Mouse (Mus musculus) intestine, postnatal 0 days (tissue): ENCODE data around the gene Cenpm. TPM values are rescaled to one million over a fixed set of nuclear protein-coding genes. Genes with fewer than 3 reads are reported as not detected.

Experiments
- ATAC-seq: fragments of 200-750 bp; cut with Nextera tagmentation; 2 replicates; pipeline ENCODE4 v1.8.0; 2017; ENCODE audit warnings: mild to moderate bottlenecking, moderate TSS enrichment, moderate library complexity
- H3K27ac ChIP-seq: fragments of 300-500 bp; sonication (generic); 2 replicates; pipeline ENCODE4 v1.5.1; 2014; ENCODE audit warnings: mild to moderate bottlenecking, low read depth, low read length, moderate library complexity
- H3K27me3 ChIP-seq: fragments of 300-500 bp; sonication (generic); replicated peaks from 2 replicates; pipeline ENCODE4 v1.6.1; 2014; ENCODE audit warnings: low read length, mixed read lengths; ENCODE audit not compliant: control insufficient read depth, insufficient read depth
- H3K36me3 ChIP-seq: fragments of 300-500 bp; sonication (generic); 2 replicates; pipeline ENCODE4 v1.6.1; 2014; ENCODE audit warnings: mild to moderate bottlenecking, moderate library complexity; ENCODE audit not compliant: control insufficient read depth, insufficient read depth
- H3K4me1 ChIP-seq: fragments of 300-500 bp; sonication (generic); replicated peaks from 2 replicates; pipeline ENCODE4 v1.6.1; 2014; ENCODE audit warnings: antibody characterized with exemption, low read length, mixed read lengths; ENCODE audit not compliant: control insufficient read depth, insufficient read depth
- H3K4me2 ChIP-seq: fragments of 300-500 bp; sonication (generic); replicated peaks from 2 replicates; pipeline ENCODE4 v1.6.1; 2014; ENCODE audit warnings: low read depth, mild to moderate bottlenecking, moderate library complexity
- H3K4me3 ChIP-seq: fragments of 300-500 bp; sonication (generic); 2 replicates; pipeline ENCODE4 v1.5.1; 2014; ENCODE audit warnings: low read depth, low read length
- H3K9ac ChIP-seq: fragments of 300-500 bp; sonication (generic); 2 replicates; pipeline ENCODE4 v1.6.1; 2014; ENCODE audit warnings: mild to moderate bottlenecking, low read depth, low read length
- H3K9me3 ChIP-seq: fragments of 300-500 bp; sonication (generic); 2 replicates; pipeline ENCODE4 v1.6.1; 2016; ENCODE audit warnings: mixed run types; ENCODE audit not compliant: control insufficient read depth
- CTCF ChIP-seq: sonication (generic); IDR thresholded peaks from 2 replicates; pipeline ENCODE4 v1.5.1; 2016; ENCODE audit warnings: low read depth, mild to moderate bottlenecking, control low read depth, antibody characterized with exemption, moderate library complexity
- WGBS: fragments of 180-500 bp; shearing (Covaris S2); extraction: QIAGEN DNeasy Blood & Tissue Kit; methylation state at CpG from one replicate; pipeline ENCODE4 v1.1.7; 2014; 5-methylcytosine and 5-hydroxymethylcytosine counted together
- polyA plus RNA-seq: library from polyadenylated mRNA; unstranded; fragments of >200 nt; fragmentation: Nextera tagmentation; extraction: Ambion mirVana; gene quantifications from 2 replicates; pipeline ENCODE4 v1.2.1, GENCODE M21; 2015

The Cenpm gene
- polyA plus RNA-seq, 1 experiment from 2014 or later, result 14.8 TPM

DNA sequence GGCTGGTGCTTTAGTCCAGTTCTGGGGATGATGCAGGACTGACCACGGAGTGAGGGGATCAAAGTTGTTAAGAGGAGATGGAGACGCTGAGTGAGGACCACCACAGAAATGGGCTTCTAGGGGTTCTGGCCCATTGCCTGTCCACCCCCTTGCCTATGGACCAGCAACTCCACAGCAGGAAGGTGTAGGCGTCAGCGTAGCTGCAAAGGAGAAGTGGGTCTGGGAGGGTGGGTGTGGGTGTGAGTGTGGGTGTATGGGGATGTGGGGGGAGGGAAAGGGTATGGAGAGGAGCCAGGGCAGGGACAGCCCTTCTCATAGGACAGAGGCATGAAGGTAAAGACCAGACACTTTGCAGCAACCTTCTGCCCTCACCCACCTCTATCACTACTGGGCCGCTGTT lies 18.8 kb downstream of the Cenpm start:
- Histone ChIP-seq H3K9ac (no peak overlapping the region), H3K36me3 (no peaks in the 10 kb centered on the region), H3K9me3 (no peaks in the 10 kb centered on the region), H3K4me3 (no peak overlapping the region), H3K27me3 (peaks cover 29% of the 10 kb centered on the region; the same call in 1 of the 2 replicates), H3K4me1 (no peaks in the 10 kb centered on the region), H3K4me2 (no peak overlapping the region), H3K27ac (no peak overlapping the region)
- no peak for TF ChIP-seq CTCF
- ATAC-seq, result no peak
- WGBS, result 91% methylated on average over 5 of the region's 5 CpGs

DNA sequence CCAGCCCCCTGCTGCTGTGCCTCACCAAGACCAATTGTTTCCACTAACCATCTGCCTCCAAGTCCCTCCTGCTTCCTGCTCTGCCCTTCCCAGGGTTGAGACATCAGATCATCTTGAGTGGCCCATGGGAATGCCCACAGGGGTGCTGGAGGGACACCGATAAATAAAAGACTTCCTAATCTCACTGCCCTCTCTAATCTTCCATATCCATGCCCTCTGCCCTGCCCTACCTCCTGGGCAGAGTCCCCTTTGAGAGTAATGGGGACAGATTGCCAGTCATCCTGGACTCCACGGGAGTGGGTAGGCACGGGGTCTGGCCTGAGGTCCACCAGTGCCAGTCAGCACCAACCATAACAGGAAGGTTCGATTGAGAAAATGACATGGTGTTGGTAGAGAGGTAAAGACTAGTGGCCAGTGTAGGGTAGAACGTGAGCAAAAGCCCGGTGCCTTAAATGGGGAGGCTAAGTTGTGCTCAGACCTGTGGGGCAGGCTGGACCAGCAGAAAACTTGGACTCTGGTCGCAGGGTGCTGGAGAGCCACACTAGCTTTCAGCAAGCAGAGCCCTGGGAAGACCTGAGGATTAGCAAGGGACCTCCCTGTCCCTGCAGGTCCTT lies 19.8 kb downstream of the Cenpm start:
- no peaks in the 10 kb centered on the region for H3K9me3 ChIP-seq
- H3K36me3 ChIP-seq, result no peaks in the 10 kb centered on the region
- H3K9ac ChIP-seq, result no peak overlapping the region
- peak overlapping the region; percentile 59; the same call in 1 of the 2 replicates for H3K4me2 ChIP-seq
- H3K27me3 ChIP-seq, result peaks cover 29% of the 10 kb centered on the region; the same call in 1 of the 2 replicates
- H3K4me3 ChIP-seq, result peak overlapping the region; percentile 29
- no peak for ATAC-seq
- H3K4me1 ChIP-seq, result no peaks in the 10 kb centered on the region
- 35% methylated on average over 7 of the region's 7 CpGs for WGBS
- H3K27ac ChIP-seq, result no peak overlapping the region
- TF ChIP-seq CTCF, result no peak

GRCm38 (mm10) chr15:82223657-82224601 lies 20.6 kb downstream of the Cenpm start, which contains the start of gene Tnfrsf13c:
TSS of gene Tnfrsf13c (minus strand) at chr15:82224369.
- ATAC-seq, result no peak
- 2% methylated on average over 43 of the region's 44 CpGs for WGBS
- Histone ChIP-seq H3K9ac (no peak within 1 kb of the TSS), H3K27me3 (peaks cover 29% of the 10 kb centered on the region; the same call in 1 of the 2 replicates), H3K27ac (no peak within 1 kb of the TSS), H3K4me3 (peak within 1 kb of the TSS; percentile 29), H3K9me3 (no peaks in the 10 kb centered on the region), H3K4me2 (peak within 1 kb of the TSS; percentile 59), H3K4me1 (no peaks in the 10 kb centered on the region), H3K36me3 (no peaks in the 10 kb centered on the region)
- no peak for TF ChIP-seq CTCF

GRCm38 (mm10) chr15:82223251-82223650 lies 21.3 kb downstream of the Cenpm start:
- no peak for ATAC-seq
- no peak overlapping the region for H3K4me2 ChIP-seq
- no peaks in the 10 kb centered on the region for H3K9me3 ChIP-seq
- H3K36me3 ChIP-seq, result no peaks in the 10 kb centered on the region
- 41% methylated on average over 7 of the region's 7 CpGs for WGBS
- no peak overlapping the region for H3K27ac ChIP-seq
- no peak overlapping the region for H3K9ac ChIP-seq
- no peak for TF ChIP-seq CTCF
- no peaks in the 10 kb centered on the region for H3K4me1 ChIP-seq
- peaks cover 33% of the 10 kb centered on the region; the same call in 1 of the 2 replicates for H3K27me3 ChIP-seq
- no peak overlapping the region for H3K4me3 ChIP-seq

DNA sequence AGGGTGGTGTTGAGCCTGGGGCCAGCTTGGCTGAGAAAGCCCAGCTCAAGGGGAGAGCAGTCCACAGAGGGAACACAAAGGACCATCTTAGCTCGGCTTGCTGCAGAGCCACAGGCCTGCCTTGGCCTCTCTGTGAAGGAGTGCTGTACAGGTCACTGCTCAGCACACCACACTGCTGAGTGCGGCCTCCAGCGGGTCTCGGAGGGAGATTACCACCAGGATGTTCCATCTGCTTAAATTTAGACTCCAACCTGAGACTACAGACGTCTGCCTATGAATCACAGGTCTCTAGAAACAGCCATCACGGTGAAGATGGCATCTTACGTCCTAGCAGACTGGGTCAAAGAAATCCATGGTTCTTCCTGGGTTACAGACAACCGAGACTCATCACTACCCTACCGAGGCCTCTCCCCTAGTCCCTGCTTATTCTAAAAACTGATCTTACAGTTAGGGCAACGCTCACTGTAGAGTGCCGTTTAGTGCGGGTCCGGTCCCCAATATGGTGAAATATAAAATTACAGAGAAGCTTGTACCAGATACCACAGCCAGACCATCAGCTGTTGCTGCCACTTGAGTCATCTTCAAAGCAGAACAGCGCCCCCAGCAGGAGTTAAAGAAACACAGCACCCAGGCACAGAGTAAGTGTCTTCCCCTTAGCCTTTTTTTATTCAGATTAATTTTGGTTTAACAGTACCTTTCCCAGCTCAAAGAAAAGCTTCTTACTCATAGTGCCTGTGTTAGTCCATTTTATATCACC lies 23.3 kb downstream of the Cenpm start:
- TF ChIP-seq CTCF, result no peak
- no peak overlapping the region for H3K4me3 ChIP-seq
- no peak for ATAC-seq
- H3K27ac ChIP-seq, result no peak overlapping the region
- no peaks in the 10 kb centered on the region for H3K4me1 ChIP-seq
- H3K27me3 ChIP-seq, result peaks cover 43% of the 10 kb centered on the region
- 76% methylated on average over 14 of the region's 14 CpGs for WGBS
- no peaks in the 10 kb centered on the region for H3K36me3 ChIP-seq
- no peak overlapping the region for H3K9ac ChIP-seq
- H3K9me3 ChIP-seq, result no peaks in the 10 kb centered on the region
- no peak overlapping the region for H3K4me2 ChIP-seq
